Mouse (Mus musculus): ENCODE data around the gene Hormad2.

The Hormad2 gene

DNA sequence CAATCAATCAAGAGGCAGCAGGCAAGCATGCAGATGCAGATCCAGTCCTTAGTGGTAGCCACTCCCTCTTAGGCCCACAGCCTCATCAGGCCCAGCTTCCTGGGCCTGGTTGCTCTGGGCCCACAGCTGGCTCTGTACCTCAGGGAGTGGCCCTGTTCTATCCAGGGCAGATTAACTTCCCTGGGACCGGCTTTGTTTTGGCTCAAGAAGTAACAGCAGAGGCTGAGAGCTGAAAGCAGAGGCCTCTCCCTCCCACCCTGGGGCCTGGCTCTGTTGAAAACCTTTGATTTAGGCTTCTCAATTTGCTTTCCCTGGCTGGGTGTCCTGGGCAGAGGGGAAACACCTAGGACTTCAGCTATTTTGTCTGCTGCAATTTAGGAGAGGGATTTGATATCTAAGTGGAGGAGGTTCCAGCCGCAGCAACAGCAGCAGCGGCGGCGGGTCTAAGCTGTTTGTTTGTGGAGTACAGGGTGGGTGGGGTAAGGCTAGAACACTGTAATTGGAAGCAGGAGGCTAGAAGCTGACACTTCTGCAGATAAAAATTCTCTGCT is 138.5 kb downstream of the Hormad2 start:
- DNase-seq (ENCODE audit: low spot score): peak; percentile 44

DNA sequence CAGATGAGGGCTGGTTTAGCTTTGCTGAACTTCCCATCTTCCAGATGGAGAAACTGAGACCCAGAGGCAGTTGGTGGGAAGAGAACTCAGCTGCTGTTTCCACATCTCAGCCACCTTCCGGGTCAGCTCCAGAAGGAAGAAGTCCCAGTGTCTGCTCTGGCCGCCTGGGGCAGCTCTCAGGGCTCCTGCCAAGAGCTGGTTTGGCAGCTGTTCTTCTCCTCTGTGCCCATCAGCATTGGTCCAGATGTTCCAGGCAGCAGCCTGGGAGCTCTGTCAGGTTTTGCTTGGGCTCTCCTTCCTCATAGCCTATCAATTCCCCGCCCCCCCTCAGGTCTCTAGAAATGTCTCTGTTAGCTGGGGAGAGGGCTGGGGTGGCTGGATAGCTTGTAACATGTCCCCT is 140.2 kb downstream of the Hormad2 start:
- DNase-seq (ENCODE audit: low spot score): no peak

- no peak for DNase-seq (ENCODE audit: low spot score)
Observed at GRCm38 (mm10) chr11:4299735-4300474, 141.0 kb downstream of the Hormad2 start.

- no peak for DNase-seq (ENCODE audit: low spot score)
Observed at GRCm38 (mm10) chr11:4299191-4299590, 141.7 kb downstream of the Hormad2 start.

DNA sequence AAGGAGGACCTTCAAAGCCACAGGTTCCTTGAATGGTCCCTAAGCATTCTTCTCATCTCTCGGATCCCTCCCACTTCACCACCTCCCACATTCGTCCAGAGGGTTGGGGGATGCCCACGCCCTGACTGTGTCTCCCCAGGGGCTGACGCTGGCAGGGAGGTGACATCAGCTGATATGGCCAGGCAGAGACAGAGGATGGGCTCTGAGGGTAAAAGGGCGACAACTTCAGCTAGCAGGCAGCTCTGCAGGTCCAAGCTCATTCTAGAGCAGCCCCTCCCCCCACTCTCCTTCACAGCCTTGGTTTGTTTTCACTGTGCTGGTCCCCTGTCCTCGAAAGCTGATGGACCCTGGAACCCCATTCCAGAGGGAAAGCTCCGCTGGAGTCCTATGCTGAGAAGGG is 142.3 kb downstream of the Hormad2 start:
- DNase-seq (ENCODE audit: low spot score): no peak

GRCm38 (mm10) chr11:4297753-4298152 is 143.2 kb downstream of the Hormad2 start:
- no peak for DNase-seq (ENCODE audit: low spot score)

GRCm38 (mm10) chr11:4296610-4297275 is 144.2 kb downstream of the Hormad2 start:
- no peak for DNase-seq (ENCODE audit: low spot score)
